Mouse (Mus musculus): ENCODE data around the gene Tprgl. TPM values are rescaled to one million over a fixed set of nuclear protein-coding genes. Genes with fewer than 3 reads are reported as not detected.

Gene Tprgl
- polyA plus RNA-seq, 1 experiment from 2014 or later, result 148 TPM

DNA sequence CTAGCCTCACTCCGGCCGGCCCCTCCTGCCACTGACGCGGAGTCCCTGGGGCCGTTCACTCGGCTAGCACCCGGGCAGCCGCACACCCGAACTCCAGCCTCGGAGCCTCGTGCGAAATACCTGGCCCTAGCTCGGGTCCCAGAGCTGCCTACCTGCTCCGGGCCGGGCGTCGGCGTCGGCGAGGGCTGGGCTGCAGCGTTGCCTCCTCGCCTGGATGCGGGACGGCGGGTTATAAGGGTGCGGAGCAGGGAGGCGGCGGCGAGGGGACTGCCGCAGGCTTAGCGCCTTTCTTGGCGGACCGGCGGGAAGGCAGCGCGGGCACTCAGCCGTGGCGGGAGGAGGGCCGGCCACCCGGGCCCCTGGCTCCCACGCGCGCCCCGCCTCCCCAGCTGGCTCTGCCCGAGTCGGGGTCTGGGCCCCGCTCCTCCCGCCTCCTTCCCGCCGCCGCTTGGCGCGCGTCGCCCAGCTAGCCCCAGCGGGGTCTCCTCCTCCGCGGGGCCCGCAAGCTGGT, 20.7 kb downstream of the Tprgl start:
- H3K9me3 ChIP-seq (ENCODE audit: control insufficient read depth, low read length), result no peaks in the 10 kb centered on the region
- peak overlapping the region; percentile 92 for H3K4me2 ChIP-seq (ENCODE audit: low read depth, low read length)
- H3K4me1 ChIP-seq (ENCODE audit: control insufficient read depth, insufficient read depth, low read length), result peaks cover 11% of the 10 kb centered on the region
- H3K27me3 ChIP-seq (replicated peaks; ENCODE audit: control insufficient read depth, insufficient read depth, low read length), result peaks cover 58% of the 10 kb centered on the region
- DNase-seq (ENCODE audit: low spot score), result no peak
- H3K27ac ChIP-seq (replicated peaks; ENCODE audit: low read depth, low read length), result no peak overlapping the region
- no peaks in the 10 kb centered on the region for H3K36me3 ChIP-seq (ENCODE audit: control insufficient read depth, insufficient read depth, low read length)
- no peak for ATAC-seq (ENCODE audit: low read depth)
- WGBS, result 3% methylated on average over 15 of the region's 59 CpGs
- peak overlapping the region; percentile 60 for H3K9ac ChIP-seq (ENCODE audit: low read depth, low read length)
- H3K4me3 ChIP-seq (ENCODE audit: low read depth, low read length), result peak overlapping the region; percentile 72

- 0 out of 2 replicates have a peak, but pooled peaks cover 5% of the 10 kb centered on the region for H3K4me1 ChIP-seq (ENCODE audit: control insufficient read depth, insufficient read depth, low read length)
- WGBS, result 54% methylated on average over 5 of the region's 5 CpGs
- DNase-seq (ENCODE audit: low spot score) (no peak), ATAC-seq (ENCODE audit: low read depth) (no peak)
- no peak overlapping the region for H3K27ac ChIP-seq (replicated peaks; ENCODE audit: low read depth, low read length)
- H3K27me3 ChIP-seq (replicated peaks; ENCODE audit: control insufficient read depth, insufficient read depth, low read length), result peaks cover 58% of the 10 kb centered on the region
- no peaks in the 10 kb centered on the region for H3K36me3 ChIP-seq (ENCODE audit: control insufficient read depth, insufficient read depth, low read length)
- H3K4me2 ChIP-seq (ENCODE audit: low read depth, low read length), result no peak overlapping the region
- H3K4me3 ChIP-seq (ENCODE audit: low read depth, low read length), result no peak overlapping the region
- H3K9ac ChIP-seq (ENCODE audit: low read depth, low read length), result no peak overlapping the region
- H3K9me3 ChIP-seq (ENCODE audit: control insufficient read depth, low read length), result no peaks in the 10 kb centered on the region
Measured at GRCm38 (mm10) chr4:154137139-154137538, 23.3 kb downstream of the Tprgl start.

GRCm38 (mm10) chr4:154134803-154135202, 25.7 kb downstream of the Tprgl start:
- no peak overlapping the region for H3K27ac ChIP-seq (replicated peaks; ENCODE audit: low read depth, low read length)
- H3K4me2 ChIP-seq (ENCODE audit: low read depth, low read length), result no peak overlapping the region
- H3K9ac ChIP-seq (ENCODE audit: low read depth, low read length), result no peak overlapping the region
- DNase-seq (ENCODE audit: low spot score) (no peak), ATAC-seq (ENCODE audit: low read depth) (no peak)
- no peak overlapping the region for H3K4me3 ChIP-seq (ENCODE audit: low read depth, low read length)
- no peaks in the 10 kb centered on the region for H3K9me3 ChIP-seq (ENCODE audit: control insufficient read depth, low read length)
- no peaks in the 10 kb centered on the region for H3K36me3 ChIP-seq (ENCODE audit: control insufficient read depth, insufficient read depth, low read length)
- 59% methylated on average over 4 of the region's 4 CpGs for WGBS
- H3K4me1 ChIP-seq (ENCODE audit: control insufficient read depth, insufficient read depth, low read length), result no peaks in the 10 kb centered on the region
- H3K27me3 ChIP-seq (replicated peaks; ENCODE audit: control insufficient read depth, insufficient read depth, low read length), result peaks cover 36% of the 10 kb centered on the region

GRCm38 (mm10) chr4:154131894-154132293, 28.6 kb downstream of the Tprgl start:
- DNase-seq (ENCODE audit: low spot score) (no peak), ATAC-seq (ENCODE audit: low read depth) (no peak)
- H3K9me3 ChIP-seq (ENCODE audit: control insufficient read depth, low read length), result no peaks in the 10 kb centered on the region
- H3K27ac ChIP-seq (replicated peaks; ENCODE audit: low read depth, low read length), result no peak overlapping the region
- no peak overlapping the region for H3K9ac ChIP-seq (ENCODE audit: low read depth, low read length)
- 79% methylated on average over 4 of the region's 4 CpGs for WGBS
- H3K36me3 ChIP-seq (ENCODE audit: control insufficient read depth, insufficient read depth, low read length), result no peaks in the 10 kb centered on the region
- no peak overlapping the region for H3K4me3 ChIP-seq (ENCODE audit: low read depth, low read length)
- no peaks in the 10 kb centered on the region for H3K4me1 ChIP-seq (ENCODE audit: control insufficient read depth, insufficient read depth, low read length)
- 0 out of 2 replicates have a peak, but pooled peaks cover 9% of the 10 kb centered on the region for H3K27me3 ChIP-seq (replicated peaks; ENCODE audit: control insufficient read depth, insufficient read depth, low read length)
- H3K4me2 ChIP-seq (ENCODE audit: low read depth, low read length), result no peak overlapping the region

DNA sequence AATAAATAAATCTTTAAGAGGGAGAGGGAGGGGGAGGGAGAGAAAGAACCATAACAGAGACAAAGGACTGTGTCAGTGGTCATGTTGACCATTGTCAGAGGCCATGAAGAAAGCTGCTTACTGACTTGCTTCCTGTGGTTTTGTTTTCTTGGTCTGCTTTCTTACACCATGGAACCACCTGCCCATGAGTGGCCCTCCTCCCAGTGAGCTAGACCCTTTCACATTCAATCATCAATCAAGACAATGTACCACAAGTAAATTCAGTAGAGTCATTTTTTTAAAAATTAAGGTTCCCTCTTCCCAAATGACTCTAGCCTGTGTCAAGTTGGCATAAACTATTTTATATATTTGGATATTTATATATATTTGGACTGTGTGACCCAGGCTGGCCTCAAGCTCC, 30.5 kb downstream of the Tprgl start:
- ATAC-seq (ENCODE audit: low read depth) (no peak), DNase-seq (ENCODE audit: low spot score) (no peak)
- no peak overlapping the region for H3K9ac ChIP-seq (ENCODE audit: low read depth, low read length)
- H3K9me3 ChIP-seq (ENCODE audit: control insufficient read depth, low read length), result no peaks in the 10 kb centered on the region
- no peaks in the 10 kb centered on the region for H3K27me3 ChIP-seq (replicated peaks; ENCODE audit: control insufficient read depth, insufficient read depth, low read length)
- H3K36me3 ChIP-seq (ENCODE audit: control insufficient read depth, insufficient read depth, low read length), result no peaks in the 10 kb centered on the region
- H3K4me1 ChIP-seq (ENCODE audit: control insufficient read depth, insufficient read depth, low read length), result no peaks in the 10 kb centered on the region
- no peak overlapping the region for H3K27ac ChIP-seq (replicated peaks; ENCODE audit: low read depth, low read length)
- H3K4me2 ChIP-seq (ENCODE audit: low read depth, low read length), result no peak overlapping the region
- H3K4me3 ChIP-seq (ENCODE audit: low read depth, low read length), result no peak overlapping the region

- Histone ChIP-seq H3K27me3 (replicated peaks; ENCODE audit: control insufficient read depth, insufficient read depth, low read length) (no peaks in the 10 kb centered on the region), H3K9ac (ENCODE audit: low read depth, low read length) (no peak overlapping the region), H3K4me2 (ENCODE audit: low read depth, low read length) (no peak overlapping the region), H3K9me3 (ENCODE audit: control insufficient read depth, low read length) (no peaks in the 10 kb centered on the region), H3K36me3 (ENCODE audit: control insufficient read depth, insufficient read depth, low read length) (no peaks in the 10 kb centered on the region), H3K4me1 (ENCODE audit: control insufficient read depth, insufficient read depth, low read length) (no peaks in the 10 kb centered on the region), H3K4me3 (ENCODE audit: low read depth, low read length) (no peak overlapping the region), H3K27ac (replicated peaks; ENCODE audit: low read depth, low read length) (no peak overlapping the region)
- ATAC-seq (ENCODE audit: low read depth) (no peak), DNase-seq (ENCODE audit: low spot score) (no peak)
- 49% methylated on average over 3 of the region's 3 CpGs for WGBS
Measured at GRCm38 (mm10) chr4:154127273-154127672, 33.2 kb downstream of the Tprgl start.

DNA sequence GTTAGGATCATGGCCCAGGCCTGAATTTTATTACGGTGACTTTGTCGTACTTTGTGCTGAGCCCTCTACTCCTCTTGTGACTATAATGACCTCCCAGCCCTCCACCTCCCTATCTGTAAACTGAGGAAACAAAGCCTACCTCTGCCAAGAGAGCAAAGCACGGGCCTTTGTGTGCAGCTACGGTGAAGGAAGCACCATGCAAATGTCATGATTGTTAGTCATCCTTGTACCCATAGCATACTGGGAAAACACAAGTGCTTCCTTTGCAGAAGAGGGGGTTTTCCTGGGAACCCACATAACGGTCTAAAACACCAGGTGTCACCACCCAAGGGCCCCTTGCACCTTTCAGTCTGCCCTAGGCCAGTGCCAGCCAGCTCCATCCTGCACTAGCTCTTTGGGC, 35.3 kb downstream of the Tprgl start:
- ATAC-seq (ENCODE audit: low read depth) (no peak), DNase-seq (ENCODE audit: low spot score) (no peak)
- Histone ChIP-seq H3K9me3 (ENCODE audit: control insufficient read depth, low read length) (no peaks in the 10 kb centered on the region), H3K4me1 (ENCODE audit: control insufficient read depth, insufficient read depth, low read length) (no peaks in the 10 kb centered on the region), H3K4me3 (ENCODE audit: low read depth, low read length) (no peak overlapping the region), H3K36me3 (ENCODE audit: control insufficient read depth, insufficient read depth, low read length) (no peaks in the 10 kb centered on the region), H3K9ac (ENCODE audit: low read depth, low read length) (no peak overlapping the region), H3K27ac (replicated peaks; ENCODE audit: low read depth, low read length) (no peak overlapping the region), H3K27me3 (replicated peaks; ENCODE audit: control insufficient read depth, insufficient read depth, low read length) (no peaks in the 10 kb centered on the region), H3K4me2 (ENCODE audit: low read depth, low read length) (no peak overlapping the region)
- 70% methylated on average over 5 of the region's 5 CpGs for WGBS

DNA sequence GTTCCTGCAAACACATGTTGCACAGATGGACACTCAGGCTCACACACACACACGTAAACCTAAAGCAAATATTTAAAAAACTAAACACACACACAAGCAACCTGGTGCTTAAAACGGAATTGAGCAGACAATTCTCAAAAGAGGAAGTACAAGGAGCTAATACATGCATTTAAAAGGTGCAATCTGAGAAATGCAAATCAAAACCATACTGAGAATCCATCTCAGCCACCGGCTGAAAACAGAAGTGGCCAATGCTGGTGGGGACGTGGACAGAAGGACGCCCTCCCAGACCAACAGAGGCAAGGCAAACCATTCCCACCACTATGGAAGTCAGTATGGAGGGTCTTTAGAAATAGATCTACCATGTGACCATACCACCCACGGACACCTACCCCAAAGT, 36.9 kb downstream of the Tprgl start:
- no peaks in the 10 kb centered on the region for H3K9me3 ChIP-seq (ENCODE audit: control insufficient read depth, low read length)
- no peak for ATAC-seq (ENCODE audit: low read depth)
- WGBS, result 65% methylated on average over 6 of the region's 6 CpGs
- no peak overlapping the region for H3K4me3 ChIP-seq (ENCODE audit: low read depth, low read length)
- no peaks in the 10 kb centered on the region for H3K27me3 ChIP-seq (replicated peaks; ENCODE audit: control insufficient read depth, insufficient read depth, low read length)
- no peak for DNase-seq (ENCODE audit: low spot score)
- H3K27ac ChIP-seq (replicated peaks; ENCODE audit: low read depth, low read length), result no peak overlapping the region
- H3K4me2 ChIP-seq (ENCODE audit: low read depth, low read length), result no peak overlapping the region
- no peaks in the 10 kb centered on the region for H3K36me3 ChIP-seq (ENCODE audit: control insufficient read depth, insufficient read depth, low read length)
- H3K4me1 ChIP-seq (ENCODE audit: control insufficient read depth, insufficient read depth, low read length), result no peaks in the 10 kb centered on the region
- no peak overlapping the region for H3K9ac ChIP-seq (ENCODE audit: low read depth, low read length)

GRCm38 (mm10) chr4:154122374-154122773, 38.1 kb downstream of the Tprgl start:
- H3K36me3 ChIP-seq (ENCODE audit: control insufficient read depth, insufficient read depth, low read length), result no peaks in the 10 kb centered on the region
- ATAC-seq (ENCODE audit: low read depth) (peak; percentile 53; the same call in 1 of the 2 replicates), DNase-seq (ENCODE audit: low spot score) (peak; percentile 17)
- H3K4me2 ChIP-seq (ENCODE audit: low read depth, low read length), result no peak overlapping the region
- H3K4me1 ChIP-seq (ENCODE audit: control insufficient read depth, insufficient read depth, low read length), result no peaks in the 10 kb centered on the region
- H3K27me3 ChIP-seq (replicated peaks; ENCODE audit: control insufficient read depth, insufficient read depth, low read length), result no peaks in the 10 kb centered on the region
- H3K9me3 ChIP-seq (ENCODE audit: control insufficient read depth, low read length), result no peaks in the 10 kb centered on the region
- WGBS, result 75% methylated on average over 7 of the region's 7 CpGs
- H3K27ac ChIP-seq (replicated peaks; ENCODE audit: low read depth, low read length), result no peak overlapping the region
- H3K9ac ChIP-seq (ENCODE audit: low read depth, low read length), result no peak overlapping the region
- H3K4me3 ChIP-seq (ENCODE audit: low read depth, low read length), result no peak overlapping the region
